8 mouse cellular contexts compared by ENCODE assay signal in genomic region chr3:129199160-129199608, GRCm38 (mm10). TPM values are rescaled to one million over a fixed set of nuclear protein-coding genes. Genes with fewer than 3 reads are reported as not detected.
DNase-seq lines count a peak whose midpoint lies in the region; TF ChIP-seq lines count a peak whose summit lies in the region.

No protein-coding gene starts in this region.

- H3K9me3 ChIP-seq in ES-Bruce4 (replicated peaks; ENCODE audit: control insufficient read depth, insufficient read depth, low read length, poor library complexity, severe bottlenecking), result no peaks in the 10 kb centered on the region
- H3K9me3 ChIP-seq in hindbrain, embryonic 10.5 days, result no peaks in the 10 kb centered on the region
- H3K9me3 ChIP-seq in midbrain, embryonic 10.5 days (replicated peaks), result no peaks in the 10 kb centered on the region

- no peaks in the 10 kb centered on the region for H3K4me1 ChIP-seq in ES-Bruce4 (ENCODE audit: control insufficient read depth, insufficient read depth, low read length)
- peaks cover 47% of the 10 kb centered on the region for H3K4me1 ChIP-seq in hindbrain, embryonic 10.5 days (replicated peaks)
- peaks cover 62% of the 10 kb centered on the region for H3K4me1 ChIP-seq in midbrain, embryonic 10.5 days

- H3K36me3 ChIP-seq in ES-Bruce4 (ENCODE audit: control insufficient read depth, insufficient read depth, low read length, poor library complexity, severe bottlenecking), result no peaks in the 10 kb centered on the region
- no peaks in the 10 kb centered on the region for H3K36me3 ChIP-seq in hindbrain, embryonic 10.5 days
- no peaks in the 10 kb centered on the region for H3K36me3 ChIP-seq in midbrain, embryonic 10.5 days

- H3K9ac ChIP-seq in ES-Bruce4 (ENCODE audit: low read depth, poor library complexity, severe bottlenecking), result no peak overlapping the region

- no peak overlapping the region for H3K27ac ChIP-seq in ES-Bruce4 (ENCODE audit: insufficient read depth, low read length)
- 0 out of 2 replicates have a peak overlapping the region, but pooled peaks have one; percentile 40 for H3K27ac ChIP-seq in hindbrain, embryonic 10.5 days
- H3K27ac ChIP-seq in midbrain, embryonic 10.5 days (replicated peaks), result peak overlapping the region; percentile 79

- intact Hi-C loops in left cerebral cortex, postnatal 36 days (cut with DNase I), result no loop called here
- intact Hi-C loops in gastrocnemius, postnatal 14 days (cut with DNase I; ENCODE audit: low total_unique reads), result loop anchor here (10.0 kb wide), 1 partner anchor 314 kb away; no protein-coding TSS in a partner anchor

- WGBS in hindbrain, embryonic 10.5 days, result under 1% methylated on average over 16 of the region's 16 CpGs
- WGBS in midbrain, embryonic 10.5 days, result under 1% methylated on average over 16 of the region's 16 CpGs

- peaks cover 51% of the 10 kb centered on the region for H3K27me3 ChIP-seq in ES-Bruce4 (ENCODE audit: control insufficient read depth, insufficient read depth, low read length, poor library complexity, severe bottlenecking)
- peaks cover 100% of the 10 kb centered on the region for H3K27me3 ChIP-seq in hindbrain, embryonic 10.5 days (ENCODE audit: insufficient read depth, poor library complexity, severe bottlenecking)
- peaks cover 100% of the 10 kb centered on the region for H3K27me3 ChIP-seq in midbrain, embryonic 10.5 days (ENCODE audit: low read depth, poor library complexity, severe bottlenecking)

- peak overlapping the region; percentile 45 for H3K4me3 ChIP-seq in ES-Bruce4 (ENCODE audit: low read depth, low read length)
- H3K4me3 ChIP-seq in hindbrain, embryonic 10.5 days, result peak overlapping the region; percentile 56
- peak overlapping the region; percentile 59 for H3K4me3 ChIP-seq in midbrain, embryonic 10.5 days

- no peak for TF ChIP-seq POLR2A in ES-Bruce4 (IDR thresholded peaks at IDR 0.05; ENCODE audit: insufficient read depth, low read length)

- no peak for TF ChIP-seq CTCF in ES-Bruce4 (IDR thresholded peaks at IDR 0.05; ENCODE audit: low read depth, low read length)

- DNase-seq in gastrocnemius, postnatal 10 days, result peak; percentile 14
- no peak for DNase-seq in gastrocnemius, postnatal 4 days (ENCODE audit: low spot score in 2 of 2)
- DNase-seq in hindbrain, embryonic 10.5 days (ENCODE audit: low spot score), result no peak
- DNase-seq in midbrain, embryonic 10.5 days (ENCODE audit: low spot score), result no peak
- no peak for DNase-seq in MN1 (ENCODE audit: low spot score)
- no peak for DNase-seq in left cerebral cortex, postnatal 36 days (ENCODE audit: low spot score in 2 of 2)
- no peak for DNase-seq in gastrocnemius, postnatal 14 days

- TF ChIP-seq EP300 in ES-Bruce4 (IDR thresholded peaks at IDR 0.05; ENCODE audit: insufficient read depth, low read depth, low read length), result no peak

RNA-seq across cellular contexts. Expression of gene Pitx2, which starts 0.5 kb away (rescaled TPM):
- 1 to 10 TPM; 8.8 to 9.2 TPM for total RNA-seq in gastrocnemius, postnatal 10 days (2021)
- 10 to 100 TPM; 19.0 to 19.6 TPM for total RNA-seq in gastrocnemius, postnatal 4 days (2021)
- polyA plus RNA-seq in ES-Bruce4 (2011; ENCODE audit: insufficient read depth, insufficient read length, low read depth, missing spikeins), result 21.4 and 23.4 TPM in 2 replicates
- 7.1 and 21.1 TPM in 2 replicates for polyA plus RNA-seq in hindbrain, embryonic 10.5 days (2016; fragmentation: Nextera tagmentation; extraction: Ambion mirVana)
- 27.8 and 47.0 TPM in 2 replicates for polyA plus RNA-seq in midbrain, embryonic 10.5 days (2016; fragmentation: Nextera tagmentation; extraction: Ambion mirVana)
- not detected for total RNA-seq in left cerebral cortex, postnatal 36 days (2021)
- 1 to 10 TPM; 9.0 to 9.2 TPM for total RNA-seq in gastrocnemius, postnatal 14 days (2021)

Comparison
In these comparisons a context has a peak if more than half of its experiments do, and no peak if none do; other contexts are left out.
1. RNA of gene Pitx2, which starts 0.5 kb away (total RNA-seq): 19.0 to 19.6 TPM in gastrocnemius, postnatal 4 days, 8.8 to 9.2 TPM in gastrocnemius, postnatal 10 days and 9.0 to 9.2 TPM in gastrocnemius, postnatal 14 days; not detected in left cerebral cortex, postnatal 36 days; every median in the first group is over 4 times any median in the second.
2. Peak in every context shown above with its lines, with median percentiles within 50 percentile points of each other: H3K4me3 ChIP-seq.